Mouse (Mus musculus) limb, embryonic 14.5 days (tissue): ENCODE data around the gene Thsd7a. TPM values are rescaled to one million over a fixed set of nuclear protein-coding genes. Genes with fewer than 3 reads are reported as not detected.

ENCODE experiments used
- ATAC-seq: fragments of 200-750 bp; cut with Nextera tagmentation; 2 replicates; pipeline ENCODE4 v1.8.0; 2017; ENCODE audit warnings: low read depth, moderate number of reproducible peaks, moderate TSS enrichment; ENCODE audit not compliant: low FRiP score
- DNase-seq: peaks from one replicate; pipeline ENCODE4 v3.0.0-alpha.2; 2015; ENCODE audit warnings: low spot score
- H3K27ac ChIP-seq: fragments of 300-500 bp; sonication (generic); replicated peaks from 2 replicates; pipeline ENCODE4 v1.5.1; 2014; ENCODE audit warnings: low read depth, mild to moderate bottlenecking, low read length, moderate library complexity, mixed read lengths
- H3K27me3 ChIP-seq: fragments of 300-500 bp; sonication (generic); 2 replicates; pipeline ENCODE4 v1.6.1; 2014; ENCODE audit warnings: low read length, mixed read lengths; ENCODE audit not compliant: control insufficient read depth, insufficient read depth
- H3K36me3 ChIP-seq: fragments of 300-500 bp; sonication (generic); 2 replicates; pipeline ENCODE4 v1.6.1; 2014; ENCODE audit warnings: mild to moderate bottlenecking, low read length, moderate library complexity, mixed read lengths; ENCODE audit not compliant: control insufficient read depth, insufficient read depth
- H3K4me1 ChIP-seq: fragments of 300-500 bp; sonication (generic); 2 replicates; pipeline ENCODE4 v1.6.1; 2014; ENCODE audit warnings: antibody characterized with exemption, low read length, mixed read lengths; ENCODE audit not compliant: control insufficient read depth, insufficient read depth
- H3K4me2 ChIP-seq: fragments of 300-500 bp; sonication (generic); replicated peaks from 2 replicates; pipeline ENCODE4 v1.6.1; 2014; ENCODE audit warnings: low read depth, mild to moderate bottlenecking, low read length, moderate library complexity; ENCODE audit not compliant: severe bottlenecking
- H3K4me3 ChIP-seq: fragments of 300-500 bp; sonication (generic); replicated peaks from 2 replicates; pipeline ENCODE4 v1.5.1; 2014; ENCODE audit warnings: low read length
- H3K9ac ChIP-seq: fragments of 300-500 bp; sonication (generic); 2 replicates; pipeline ENCODE4 v1.6.1; 2014; ENCODE audit warnings: mild to moderate bottlenecking, low read depth, low read length, moderate library complexity; ENCODE audit not compliant: severe bottlenecking
- H3K9me3 ChIP-seq: fragments of 300-500 bp; sonication (generic); 2 replicates; pipeline ENCODE4 v1.6.1; 2016; ENCODE audit warnings: low read length; ENCODE audit not compliant: control insufficient read depth
- POLR2A ChIP-seq: fragments of 200-500 bp; IDR thresholded peaks from 2 replicates; pipeline ENCODE4 v1.8.0; 2012; ENCODE audit warnings: inconsistent platforms, mild to moderate bottlenecking, moderate library complexity, borderline replicate concordance; ENCODE audit not compliant: insufficient read depth, insufficient read length; ENCODE audit errors: extremely low read depth
- WGBS: fragments of 180-500 bp; shearing (Covaris S2); extraction: QIAGEN DNeasy Blood & Tissue Kit; methylation state at CpG from one replicate; pipeline ENCODE4 v1.1.7; 2014; 5-methylcytosine and 5-hydroxymethylcytosine counted together
- polyA plus RNA-seq, 2 experiments: library from polyadenylated mRNA; depleted of rRNA in 1 of 2; stranded (reverse) in 1 of 2; unstranded in 1 of 2; fragments of >200 nt; fragmentation: Nextera tagmentation in 1 of 2; extraction: Ambion mirVana in 1 of 2; gene quantifications; 2 replicates each; pipeline versions ENCODE4 v1.2.1 to v1.2.3; 2012 to 2014

Thsd7a gene
- polyA plus RNA-seq, 2 experiments = 3.0 to 5.5 TPM

DNA sequence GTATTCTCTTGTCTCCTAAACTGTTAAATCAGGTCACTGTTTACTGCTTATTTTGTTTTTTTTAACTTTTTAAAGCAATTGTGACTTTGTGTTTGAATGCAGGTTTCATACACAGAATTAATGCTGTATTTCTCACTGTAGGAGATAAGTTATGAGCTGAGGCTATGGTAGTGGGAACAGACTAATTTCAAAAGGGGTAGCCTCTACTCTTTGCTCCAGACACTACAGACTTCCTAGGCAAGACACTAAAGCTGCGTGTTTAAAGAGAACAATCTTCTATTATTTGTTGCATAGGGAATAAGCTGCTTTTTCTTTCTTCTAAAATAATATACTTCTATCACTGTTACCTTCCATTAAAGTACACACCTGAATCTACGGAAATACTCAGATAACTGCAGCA is 368.5 kb downstream of the Thsd7a start:
- Histone ChIP-seq H3K27me3 (no peaks in the 10 kb centered on the region), H3K4me2 (no peak overlapping the region), H3K27ac (no peak overlapping the region), H3K9ac (no peak overlapping the region), H3K4me1 (no peaks in the 10 kb centered on the region), H3K9me3 (no peaks in the 10 kb centered on the region), H3K36me3 (no peaks in the 10 kb centered on the region), H3K4me3 (no peak overlapping the region)
- no peak for ATAC-seq
- DNase-seq = no peak
- 89% methylated on average over 2 of the region's 2 CpGs for WGBS
- TF ChIP-seq POLR2A = no peak

GRCm38 (mm10) chr6:12358737-12359136 is 390.5 kb downstream of the Thsd7a start:
- TF ChIP-seq POLR2A = no peak
- no peaks in the 10 kb centered on the region for H3K4me1 ChIP-seq
- H3K27ac ChIP-seq = no peak overlapping the region
- no peaks in the 10 kb centered on the region for H3K36me3 ChIP-seq
- H3K4me3 ChIP-seq = no peak overlapping the region
- no peak overlapping the region for H3K9ac ChIP-seq
- ATAC-seq = no peak
- no peaks in the 10 kb centered on the region for H3K27me3 ChIP-seq
- peak; percentile 37 for DNase-seq
- WGBS = 21% methylated on average over 2 of the region's 2 CpGs
- H3K4me2 ChIP-seq = no peak overlapping the region
- H3K9me3 ChIP-seq = no peaks in the 10 kb centered on the region

DNA sequence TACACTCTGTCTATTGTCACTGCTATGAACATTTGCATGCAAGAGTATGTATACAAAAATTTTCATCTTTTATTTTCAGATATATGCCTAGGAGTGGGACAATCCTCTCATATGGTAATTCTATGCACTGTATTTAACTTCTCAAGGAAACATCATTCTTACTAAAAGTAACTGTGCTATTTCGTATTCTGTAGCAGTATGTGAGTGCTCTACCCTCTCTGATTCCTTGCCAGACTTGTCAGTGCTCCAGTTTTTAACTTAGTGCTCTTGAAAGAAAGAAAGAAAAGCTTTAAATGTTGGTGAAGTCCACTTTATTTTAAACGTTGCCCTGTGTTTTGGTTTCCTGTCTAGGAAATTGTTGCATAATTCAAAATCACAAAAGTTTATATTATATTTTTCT is 395.6 kb downstream of the Thsd7a start:
- Histone ChIP-seq H3K9me3 (no peaks in the 10 kb centered on the region), H3K9ac (no peak overlapping the region), H3K27me3 (no peaks in the 10 kb centered on the region), H3K4me2 (no peak overlapping the region), H3K4me3 (no peak overlapping the region), H3K36me3 (no peaks in the 10 kb centered on the region), H3K4me1 (no peaks in the 10 kb centered on the region), H3K27ac (no peak overlapping the region)
- WGBS = 83% methylated on average over 2 of the region's 2 CpGs
- DNase-seq (no peak), ATAC-seq (no peak)
- TF ChIP-seq POLR2A = no peak

DNA sequence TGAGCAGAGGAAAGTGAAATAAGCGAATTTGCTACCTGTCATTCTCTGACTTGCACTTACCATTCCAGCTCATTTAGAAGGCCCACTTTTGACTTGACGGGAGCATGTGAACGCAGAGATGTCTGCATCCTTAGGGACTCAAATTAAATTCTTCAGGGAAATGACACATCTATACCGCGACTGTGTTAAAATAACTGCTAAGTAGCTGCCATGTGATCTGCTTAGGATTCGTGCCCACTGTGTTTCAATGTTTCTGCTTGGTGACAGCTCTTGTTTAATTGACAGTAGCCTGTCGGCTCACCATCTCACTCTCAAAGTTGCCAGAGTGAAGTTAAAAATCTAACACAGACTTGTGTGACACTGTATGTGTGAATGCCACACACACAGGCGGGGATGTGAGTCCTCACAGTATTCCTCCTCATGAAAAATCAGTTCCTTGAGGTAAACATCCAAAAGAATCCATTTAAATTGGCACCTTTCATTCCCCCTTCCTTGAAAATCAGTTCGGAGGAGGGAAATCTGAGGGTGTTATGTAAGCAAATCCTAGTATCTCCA is 397.0 kb downstream of the Thsd7a start:
- no peak overlapping the region for H3K4me3 ChIP-seq

DNA sequence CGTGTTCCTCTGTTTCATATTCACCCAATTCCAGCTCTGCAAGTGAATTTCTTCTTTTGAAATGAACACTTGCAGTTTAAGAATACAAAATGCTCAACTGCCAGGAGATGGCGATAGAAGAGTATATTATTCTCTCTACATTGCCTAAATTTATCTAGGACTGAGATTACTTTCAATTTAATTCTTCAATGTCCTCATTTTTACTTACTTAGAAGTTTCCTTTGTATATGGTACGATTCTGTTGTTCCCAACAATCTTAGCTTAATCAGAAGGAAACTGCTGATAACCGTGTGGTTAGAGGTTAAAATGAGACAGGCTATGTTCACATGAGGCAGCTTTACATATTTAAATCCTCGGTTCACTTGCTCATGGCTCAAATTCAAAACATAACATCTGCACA is 398.5 kb downstream of the Thsd7a start:
- H3K9ac ChIP-seq = no peak overlapping the region
- H3K27me3 ChIP-seq = no peaks in the 10 kb centered on the region
- H3K9me3 ChIP-seq = no peaks in the 10 kb centered on the region
- no peak overlapping the region for H3K27ac ChIP-seq
- WGBS = 44% methylated on average over 5 of the region's 5 CpGs
- no peak overlapping the region for H3K4me3 ChIP-seq
- ATAC-seq (no peak), DNase-seq (peak; percentile 31)
- H3K36me3 ChIP-seq = no peaks in the 10 kb centered on the region
- H3K4me2 ChIP-seq = no peak overlapping the region
- TF ChIP-seq POLR2A = no peak
- H3K4me1 ChIP-seq = no peaks in the 10 kb centered on the region

More for the DNA sequence above, 397.0 kb downstream of the Thsd7a start:
- Histone ChIP-seq H3K9me3 (no peaks in the 10 kb centered on the region), H3K27ac (no peak overlapping the region), H3K36me3 (no peaks in the 10 kb centered on the region), H3K4me2 (no peak overlapping the region), H3K9ac (no peak overlapping the region), H3K27me3 (no peaks in the 10 kb centered on the region), H3K4me1 (no peaks in the 10 kb centered on the region)
- WGBS = 68% methylated on average over 9 of the region's 9 CpGs
- TF ChIP-seq POLR2A = no peak
- ATAC-seq (no peak), DNase-seq (no peak)
